Mouse (Mus musculus): ENCODE data around the gene BC028528. TPM values are rescaled to one million over a fixed set of nuclear protein-coding genes. Genes with fewer than 3 reads are reported as not detected.

BC028528 gene
- total RNA-seq, 1 experiment: 6.4 TPM

- H3K27ac ChIP-seq (ENCODE audit: insufficient read depth, low read depth, low read length, poor library complexity, severe bottlenecking): no peak overlapping the region
- H3K9me3 ChIP-seq (ENCODE audit: control insufficient read depth, insufficient read depth, low read depth, low read length): no peaks in the 10 kb centered on the region
- in situ Hi-C loops (cut with MboI; ENCODE audit: low sequenced_read_pairs in 2 of 2, unreplicated experiment in 2 of 2): no loop called here
- H3K9ac ChIP-seq (ENCODE audit: insufficient read depth, low read depth, low read length, poor library complexity, severe bottlenecking): peak overlapping the region; percentile 44; the same call in 1 of the 2 replicates
- H3K4me3 ChIP-seq (ENCODE audit: insufficient read depth in 1 of 2, low read depth in 1 of 2, low read length in 2 of 2, poor library complexity in 1 of 2, severe bottlenecking in 1 of 2): peak overlapping the region; percentile 46; a peak in 3 of 4 replicates
- peaks cover 4 to 14% of the 10 kb centered on the region in 2 experiments; a peak in 3 of 4 replicates for H3K4me1 ChIP-seq (ENCODE audit: control insufficient read depth in 2 of 2, insufficient read depth in 2 of 2, low read length in 2 of 2, poor library complexity in 1 of 2)
- no peaks in the 10 kb centered on the region for H3K36me3 ChIP-seq (ENCODE audit: control insufficient read depth, insufficient read depth, low read length, poor library complexity, severe bottlenecking)
- no peak for TF ChIP-seq HCFC1 (IDR thresholded peaks at IDR 0.05; ENCODE audit: borderline replicate concordance, insufficient read depth, low read length)
- no peak for TF ChIP-seq ZC3H11A (IDR thresholded peaks at IDR 0.05; ENCODE audit: borderline replicate concordance, low read depth, low read length)
- no peak for TF ChIP-seq MAFK (IDR thresholded peaks at IDR 0.05; ENCODE audit: insufficient read depth, low read depth, low read length)
- no peak for TF ChIP-seq ZNF384 (IDR thresholded peaks at IDR 0.05; ENCODE audit: low read depth, low read length)
- no peak for TF ChIP-seq CHD2 (IDR thresholded peaks at IDR 0.05; ENCODE audit: low read depth, low read length)
- no peak for DNase-seq (ENCODE audit: low read depth, low spot score)
Observed at GRCm38 (mm10) chr3:95905146-95905939, 13.5 kb upstream of the BC028528 start.

- H3K9ac ChIP-seq (ENCODE audit: insufficient read depth, low read depth, low read length, poor library complexity, severe bottlenecking): peak within 1 kb of the TSS; percentile 44
- H3K27ac ChIP-seq (ENCODE audit: insufficient read depth, low read depth, low read length, poor library complexity, severe bottlenecking): no peak within 1 kb of the TSS
- no peak for DNase-seq (ENCODE audit: low read depth, low spot score)
- no peaks in the 10 kb centered on the region for H3K9me3 ChIP-seq (ENCODE audit: control insufficient read depth, insufficient read depth, low read depth, low read length)
- TF ChIP-seq HCFC1 (IDR thresholded peaks at IDR 0.05; ENCODE audit: borderline replicate concordance, insufficient read depth, low read length) (no peak), CHD2 (IDR thresholded peaks at IDR 0.05; ENCODE audit: low read depth, low read length) (no peak), ZNF384 (IDR thresholded peaks at IDR 0.05; ENCODE audit: low read depth, low read length) (no peak), MAFK (IDR thresholded peaks at IDR 0.05; ENCODE audit: insufficient read depth, low read depth, low read length) (no peak), ZC3H11A (IDR thresholded peaks at IDR 0.05; ENCODE audit: borderline replicate concordance, low read depth, low read length) (no peak)
- no peaks in the 10 kb centered on the region for H3K36me3 ChIP-seq (ENCODE audit: control insufficient read depth, insufficient read depth, low read length, poor library complexity, severe bottlenecking)
- H3K4me3 ChIP-seq (ENCODE audit: insufficient read depth in 1 of 2, low read depth in 1 of 2, low read length in 2 of 2, poor library complexity in 1 of 2, severe bottlenecking in 1 of 2): peak within 1 kb of the TSS; percentile 46; a peak in 3 of 4 replicates
- in situ Hi-C loops (cut with MboI; ENCODE audit: low sequenced_read_pairs in 2 of 2, unreplicated experiment in 2 of 2): no loop called here
- peaks cover 4 to 16% of the 10 kb centered on the region in 2 experiments; a peak in 3 of 4 replicates for H3K4me1 ChIP-seq (ENCODE audit: control insufficient read depth in 2 of 2, insufficient read depth in 2 of 2, low read length in 2 of 2, poor library complexity in 1 of 2)
Observed at GRCm38 (mm10) chr3:95904568-95904967, 12.8 kb upstream of the BC028528 start, which contains the start of gene Car14. Car14 (minus strand) TSS chr3:95904691.

DNA sequence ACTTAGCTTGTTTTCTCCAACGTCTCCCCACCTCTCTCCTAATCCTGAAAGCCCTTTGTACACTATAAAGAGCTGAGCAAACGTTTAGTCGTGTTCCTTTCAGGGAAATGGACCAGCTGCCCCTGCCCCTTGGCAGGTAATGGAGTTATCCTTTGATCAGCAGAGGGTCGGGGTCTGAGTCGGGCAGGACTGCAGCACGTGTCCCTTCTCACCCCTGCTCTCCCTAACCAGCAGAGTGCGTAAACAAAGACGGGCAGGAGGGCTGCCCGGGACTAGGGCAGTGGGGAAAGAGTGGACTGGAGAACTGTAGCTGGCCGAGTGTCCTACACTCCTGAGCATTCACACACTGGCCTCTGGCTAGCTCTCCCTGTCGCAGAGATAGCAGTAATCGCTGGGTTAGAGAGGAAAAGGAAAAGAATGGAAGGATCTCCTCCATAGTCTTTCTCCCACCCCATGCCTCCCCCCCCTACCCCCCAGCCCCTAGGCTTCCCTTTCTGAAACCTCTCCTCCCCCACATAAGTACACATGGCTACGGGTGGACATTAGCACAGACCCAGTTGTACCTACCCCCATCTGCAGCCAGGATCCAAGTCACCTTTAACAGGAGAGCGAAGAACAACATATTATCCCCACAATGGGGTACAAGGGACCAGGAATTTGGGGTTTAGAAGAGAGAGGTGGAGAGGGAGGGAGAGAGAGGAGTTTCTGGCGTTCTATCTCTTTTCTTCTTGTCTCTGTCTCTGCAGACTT, 12.1 kb upstream of the BC028528 start:
- TF ChIP-seq MAFK (IDR thresholded peaks at IDR 0.05; ENCODE audit: insufficient read depth, low read depth, low read length) (no peak), HCFC1 (IDR thresholded peaks at IDR 0.05; ENCODE audit: borderline replicate concordance, insufficient read depth, low read length) (no peak), ZC3H11A (IDR thresholded peaks at IDR 0.05; ENCODE audit: borderline replicate concordance, low read depth, low read length) (no peak), CHD2 (IDR thresholded peaks at IDR 0.05; ENCODE audit: low read depth, low read length) (no peak), ZNF384 (IDR thresholded peaks at IDR 0.05; ENCODE audit: low read depth, low read length) (no peak)
- H3K4me1 ChIP-seq (ENCODE audit: control insufficient read depth in 2 of 2, insufficient read depth in 2 of 2, low read length in 2 of 2, poor library complexity in 1 of 2): peaks cover 4 to 17% of the 10 kb centered on the region in 2 experiments; a peak in 3 of 4 replicates
- H3K36me3 ChIP-seq (ENCODE audit: control insufficient read depth, insufficient read depth, low read length, poor library complexity, severe bottlenecking): no peaks in the 10 kb centered on the region
- H3K9ac ChIP-seq (ENCODE audit: insufficient read depth, low read depth, low read length, poor library complexity, severe bottlenecking): no peak overlapping the region
- H3K4me3 ChIP-seq (ENCODE audit: insufficient read depth in 1 of 2, low read depth in 1 of 2, low read length in 2 of 2, poor library complexity in 1 of 2, severe bottlenecking in 1 of 2): peak overlapping the region in 1 of 2 experiments; percentile 3; a peak in 1 of 4 replicates
- no peaks in the 10 kb centered on the region for H3K9me3 ChIP-seq (ENCODE audit: control insufficient read depth, insufficient read depth, low read depth, low read length)
- in situ Hi-C loops (cut with MboI; ENCODE audit: low sequenced_read_pairs in 2 of 2, unreplicated experiment in 2 of 2): no loop called here
- no peak for DNase-seq (ENCODE audit: low read depth, low spot score)
- H3K27ac ChIP-seq (ENCODE audit: insufficient read depth, low read depth, low read length, poor library complexity, severe bottlenecking): no peak overlapping the region

GRCm38 (mm10) chr3:95902643-95903042, 10.8 kb upstream of the BC028528 start:
- Histone ChIP-seq H3K36me3 (ENCODE audit: control insufficient read depth, insufficient read depth, low read length, poor library complexity, severe bottlenecking) (peaks cover 3% of the 10 kb centered on the region; the same call in 1 of the 2 replicates), H3K9me3 (ENCODE audit: control insufficient read depth, insufficient read depth, low read depth, low read length) (no peaks in the 10 kb centered on the region), H3K4me3 (ENCODE audit: insufficient read depth in 1 of 2, low read depth in 1 of 2, low read length in 2 of 2, poor library complexity in 1 of 2, severe bottlenecking in 1 of 2) (no peak overlapping the region), H3K4me1 (ENCODE audit: control insufficient read depth in 2 of 2, insufficient read depth in 2 of 2, low read length in 2 of 2, poor library complexity in 1 of 2) (peaks cover 4 to 17% of the 10 kb centered on the region in 2 experiments; a peak in 3 of 4 replicates), H3K9ac (ENCODE audit: insufficient read depth, low read depth, low read length, poor library complexity, severe bottlenecking) (no peak overlapping the region), H3K27ac (ENCODE audit: insufficient read depth, low read depth, low read length, poor library complexity, severe bottlenecking) (no peak overlapping the region)
- no peak for DNase-seq (ENCODE audit: low read depth, low spot score)
- TF ChIP-seq MAFK (IDR thresholded peaks at IDR 0.05; ENCODE audit: insufficient read depth, low read depth, low read length) (no peak), ZNF384 (IDR thresholded peaks at IDR 0.05; ENCODE audit: low read depth, low read length) (no peak), HCFC1 (IDR thresholded peaks at IDR 0.05; ENCODE audit: borderline replicate concordance, insufficient read depth, low read length) (no peak), ZC3H11A (IDR thresholded peaks at IDR 0.05; ENCODE audit: borderline replicate concordance, low read depth, low read length) (no peak), CHD2 (IDR thresholded peaks at IDR 0.05; ENCODE audit: low read depth, low read length) (no peak)
- in situ Hi-C loops (cut with MboI; ENCODE audit: low sequenced_read_pairs in 2 of 2, unreplicated experiment in 2 of 2): no loop called here

All from ES-E14 (cell line).